Mouse (Mus musculus) embryo, embryonic 10.5 days (tissue): ENCODE results near the gene Tmem97.

Experiments
- DNase-seq: peaks from one replicate; pipeline ENCODE4 v3.0.0-alpha.2; 2015; ENCODE audit warnings: low spot score

Gene Tmem97

GRCm38 (mm10) chr11:78512025-78512957 lies 38.3 kb downstream of the Tmem97 start, which contains the start of the genes Tmem199 and Poldip2:
Gene Tmem199 (minus strand): TSS chr11:78512172.
Gene Poldip2 (plus strand): TSS chr11:78512193.
- peak; percentile 96 for DNase-seq

GRCm38 (mm10) chr11:78509148-78509547 lies 41.4 kb downstream of the Tmem97 start:
- DNase-seq: peak; percentile 28

GRCm38 (mm10) chr11:78505430-78505829 lies 45.1 kb downstream of the Tmem97 start:
- no peak for DNase-seq

- no peak for DNase-seq
Observed at GRCm38 (mm10) chr11:78502909-78503650, 47.5 kb downstream of the Tmem97 start, which contains the start of gene Sebox. Gene Sebox (plus strand): TSS chr11:78503447.

GRCm38 (mm10) chr11:78501529-78501928 lies 49.0 kb downstream of the Tmem97 start:
- no peak for DNase-seq

GRCm38 (mm10) chr11:78500623-78501202 lies 49.9 kb downstream of the Tmem97 start:
- DNase-seq: no peak

GRCm38 (mm10) chr11:78499543-78499942 lies 51.0 kb downstream of the Tmem97 start:
- DNase-seq: no peak

GRCm38 (mm10) chr11:78499004-78499403 lies 51.6 kb downstream of the Tmem97 start, which contains the start of gene Vtn:
Gene Vtn (plus strand): TSS chr11:78499091.
- DNase-seq: peak; percentile 30

GRCm38 (mm10) chr11:78497544-78498522 lies 52.7 kb downstream of the Tmem97 start, which contains the start of gene Sarm1:
Gene Sarm1 (minus strand): TSS chr11:78497754.
- DNase-seq: peak; percentile 97

- DNase-seq: no peak
Observed at GRCm38 (mm10) chr11:78497071-78497541, 53.5 kb downstream of the Tmem97 start.

GRCm38 (mm10) chr11:78495904-78496303 lies 54.7 kb downstream of the Tmem97 start:
- DNase-seq: peak; percentile 78
